Mouse (Mus musculus): ENCODE results near the gene Tuba3b. TPM values are rescaled to one million over a fixed set of nuclear protein-coding genes. Genes with fewer than 3 reads are reported as not detected.

The Tuba3b gene
- polyA plus RNA-seq, 1 experiment from 2014 or later: not detected

DNA sequence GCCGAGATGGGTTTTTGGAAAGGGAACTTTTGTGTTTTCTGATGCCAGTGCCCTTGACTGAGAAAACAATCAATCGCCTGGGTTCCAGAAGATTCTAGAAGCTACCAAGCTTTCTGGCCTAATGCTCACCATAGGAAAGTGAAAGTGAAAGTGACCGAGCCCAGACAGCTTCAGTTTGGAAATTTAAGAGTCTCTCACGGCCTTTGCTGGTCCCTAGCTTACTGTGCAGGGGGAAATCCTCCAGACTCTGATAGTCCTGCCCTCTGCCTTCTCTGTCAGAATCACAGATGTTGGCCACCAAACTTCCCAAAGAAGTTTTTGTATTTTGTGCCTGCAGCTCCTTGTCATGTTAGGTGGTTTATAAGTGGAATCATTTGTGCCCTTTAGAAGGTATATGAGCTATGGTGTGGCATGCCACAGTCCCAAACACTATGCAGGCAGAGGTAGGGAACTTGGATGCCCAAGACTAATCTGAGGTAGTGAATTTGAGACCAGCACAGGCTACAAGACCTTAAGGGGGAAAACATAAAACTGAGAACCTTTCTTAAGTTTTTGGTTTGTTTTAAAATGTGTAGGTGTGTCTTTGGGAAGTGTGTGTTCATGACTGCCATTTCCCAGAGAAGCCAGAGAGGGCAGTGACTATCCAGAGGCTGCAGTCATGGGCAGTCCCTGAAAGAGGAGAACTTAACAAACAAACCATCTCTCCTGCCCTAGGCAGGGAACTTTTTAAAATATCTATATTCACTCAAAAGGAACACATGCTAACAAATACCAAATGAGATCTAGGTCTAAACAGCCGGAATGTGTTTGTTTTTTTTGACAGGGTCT, 1.1 kb downstream of the Tuba3b start:
- WGBS: 90% methylated on average over 5 of the region's 5 CpGs
- no peak for ATAC-seq (ENCODE audit: low read depth)
- no peak overlapping the region for H3K4me3 ChIP-seq (ENCODE audit: low read depth, low read length)
- H3K27me3 ChIP-seq (ENCODE audit: control insufficient read depth, insufficient read depth, low read length): no peaks in the 10 kb centered on the region
- no peaks in the 10 kb centered on the region for H3K4me1 ChIP-seq (ENCODE audit: control insufficient read depth, insufficient read depth, low read length)
- H3K4me2 ChIP-seq (ENCODE audit: low read depth, low read length): no peak overlapping the region
- no peaks in the 10 kb centered on the region for H3K36me3 ChIP-seq (ENCODE audit: control insufficient read depth, insufficient read depth, low read length)
- H3K27ac ChIP-seq (ENCODE audit: low read depth, low read length): no peak overlapping the region
- H3K9ac ChIP-seq (replicated peaks; ENCODE audit: low read depth, low read length): no peak overlapping the region
- no peaks in the 10 kb centered on the region for H3K9me3 ChIP-seq (ENCODE audit: control insufficient read depth, low read length)

DNA sequence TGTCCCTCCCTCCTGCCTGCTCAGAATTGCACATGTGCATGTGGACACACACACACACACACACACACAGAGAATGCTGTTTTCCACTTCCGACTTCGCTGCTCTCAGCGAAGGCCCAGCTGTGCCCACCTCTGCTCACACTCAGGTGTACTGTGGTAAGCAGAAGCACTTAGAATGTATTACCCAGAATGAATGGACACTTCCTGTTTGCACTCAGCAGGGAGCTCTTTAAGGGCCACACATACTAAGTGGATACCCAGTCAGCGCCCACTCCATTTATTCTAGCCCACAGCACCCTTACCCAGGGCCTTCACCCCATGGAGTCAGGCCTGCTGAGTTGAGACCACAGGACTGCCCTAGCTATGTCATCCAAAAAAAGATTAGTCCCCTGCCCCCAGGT, 7.6 kb downstream of the Tuba3b start:
- Histone ChIP-seq H3K9ac (replicated peaks; ENCODE audit: low read depth, low read length) (no peak overlapping the region), H3K27me3 (ENCODE audit: control insufficient read depth, insufficient read depth, low read length) (no peaks in the 10 kb centered on the region), H3K27ac (ENCODE audit: low read depth, low read length) (no peak overlapping the region), H3K9me3 (ENCODE audit: control insufficient read depth, low read length) (no peaks in the 10 kb centered on the region), H3K36me3 (ENCODE audit: control insufficient read depth, insufficient read depth, low read length) (no peaks in the 10 kb centered on the region), H3K4me1 (ENCODE audit: control insufficient read depth, insufficient read depth, low read length) (no peaks in the 10 kb centered on the region), H3K4me3 (ENCODE audit: low read depth, low read length) (no peak overlapping the region), H3K4me2 (ENCODE audit: low read depth, low read length) (no peak overlapping the region)
- WGBS: 86% methylated on average over 4 of the region's 4 CpGs
- ATAC-seq (ENCODE audit: low read depth): no peak

DNA sequence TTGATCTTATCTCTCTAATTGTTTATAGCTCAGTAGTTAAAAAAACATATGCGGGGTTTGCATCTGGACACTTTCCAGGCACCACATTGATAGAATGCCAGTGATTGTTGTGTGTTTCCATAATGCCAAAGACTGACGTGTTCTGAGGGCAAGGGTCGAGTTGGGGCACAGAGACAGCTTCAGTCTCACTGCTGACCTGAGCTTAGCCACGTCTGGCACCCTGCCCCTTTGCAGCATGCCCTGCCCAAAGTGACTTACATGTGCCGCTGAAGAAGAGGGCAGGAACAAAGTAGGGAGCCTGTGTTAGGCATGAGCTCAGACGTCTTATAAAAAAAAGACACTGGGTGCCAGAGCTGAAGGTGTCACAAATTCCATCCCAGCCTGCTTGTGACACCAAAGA, 14.7 kb downstream of the Tuba3b start:
- H3K4me2 ChIP-seq (ENCODE audit: low read depth, low read length): no peak overlapping the region
- no peaks in the 10 kb centered on the region for H3K27me3 ChIP-seq (ENCODE audit: control insufficient read depth, insufficient read depth, low read length)
- no peak for ATAC-seq (ENCODE audit: low read depth)
- WGBS: 57% methylated on average over 6 of the region's 6 CpGs
- H3K4me3 ChIP-seq (ENCODE audit: low read depth, low read length): no peak overlapping the region
- H3K9ac ChIP-seq (replicated peaks; ENCODE audit: low read depth, low read length): no peak overlapping the region
- H3K27ac ChIP-seq (ENCODE audit: low read depth, low read length): no peak overlapping the region
- H3K4me1 ChIP-seq (ENCODE audit: control insufficient read depth, insufficient read depth, low read length): no peaks in the 10 kb centered on the region
- no peaks in the 10 kb centered on the region for H3K36me3 ChIP-seq (ENCODE audit: control insufficient read depth, insufficient read depth, low read length)
- H3K9me3 ChIP-seq (ENCODE audit: control insufficient read depth, low read length): no peaks in the 10 kb centered on the region

DNA sequence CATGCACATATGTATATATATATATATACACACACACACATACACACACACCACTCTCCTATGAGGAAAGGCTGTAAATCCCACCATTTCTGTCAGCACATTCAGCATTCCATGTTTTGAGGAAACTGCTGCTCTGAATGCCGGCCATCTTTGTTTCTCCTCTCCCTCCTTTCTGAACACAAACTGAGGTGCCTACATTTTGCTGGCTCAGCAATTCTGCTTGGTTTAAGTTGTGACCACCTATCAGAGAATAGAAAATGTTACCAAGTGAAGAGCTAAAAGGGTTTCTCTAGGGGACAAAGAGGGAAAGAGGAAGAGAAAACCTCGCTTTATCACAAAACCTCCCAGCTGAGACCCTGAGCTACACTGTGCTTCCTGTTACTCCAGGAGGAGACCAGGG, 18.9 kb downstream of the Tuba3b start:
- WGBS: 82% methylated on average over 2 of the region's 2 CpGs
- no peak for ATAC-seq (ENCODE audit: low read depth)
- Histone ChIP-seq H3K36me3 (ENCODE audit: control insufficient read depth, insufficient read depth, low read length) (no peaks in the 10 kb centered on the region), H3K4me3 (ENCODE audit: low read depth, low read length) (no peak overlapping the region), H3K9me3 (ENCODE audit: control insufficient read depth, low read length) (no peaks in the 10 kb centered on the region), H3K27me3 (ENCODE audit: control insufficient read depth, insufficient read depth, low read length) (no peaks in the 10 kb centered on the region), H3K9ac (replicated peaks; ENCODE audit: low read depth, low read length) (no peak overlapping the region), H3K27ac (ENCODE audit: low read depth, low read length) (no peak overlapping the region), H3K4me2 (ENCODE audit: low read depth, low read length) (no peak overlapping the region), H3K4me1 (ENCODE audit: control insufficient read depth, insufficient read depth, low read length) (no peaks in the 10 kb centered on the region)

- no peak overlapping the region for H3K9ac ChIP-seq (replicated peaks; ENCODE audit: low read depth, low read length)
- no peak overlapping the region for H3K4me3 ChIP-seq (ENCODE audit: low read depth, low read length)
- 76% methylated on average over 4 of the region's 4 CpGs for whole genome bisulfite sequencing
- H3K27ac ChIP-seq (ENCODE audit: low read depth, low read length): no peak overlapping the region
- no peak overlapping the region for H3K4me2 ChIP-seq (ENCODE audit: low read depth, low read length)
- ATAC-seq (ENCODE audit: low read depth): no peak
- no peaks in the 10 kb centered on the region for H3K36me3 ChIP-seq (ENCODE audit: control insufficient read depth, insufficient read depth, low read length)
- no peaks in the 10 kb centered on the region for H3K4me1 ChIP-seq (ENCODE audit: control insufficient read depth, insufficient read depth, low read length)
- H3K27me3 ChIP-seq (ENCODE audit: control insufficient read depth, insufficient read depth, low read length): no peaks in the 10 kb centered on the region
- H3K9me3 ChIP-seq (ENCODE audit: control insufficient read depth, low read length): no peaks in the 10 kb centered on the region
Measured at GRCm38 (mm10) chr6:145636682-145637081, 21.1 kb downstream of the Tuba3b start.

- ATAC-seq (ENCODE audit: low read depth): no peak
- 71% methylated on average over 6 of the region's 6 CpGs for WGBS
Measured at GRCm38 (mm10) chr6:145638248-145638647, 22.7 kb downstream of the Tuba3b start.

DNA sequence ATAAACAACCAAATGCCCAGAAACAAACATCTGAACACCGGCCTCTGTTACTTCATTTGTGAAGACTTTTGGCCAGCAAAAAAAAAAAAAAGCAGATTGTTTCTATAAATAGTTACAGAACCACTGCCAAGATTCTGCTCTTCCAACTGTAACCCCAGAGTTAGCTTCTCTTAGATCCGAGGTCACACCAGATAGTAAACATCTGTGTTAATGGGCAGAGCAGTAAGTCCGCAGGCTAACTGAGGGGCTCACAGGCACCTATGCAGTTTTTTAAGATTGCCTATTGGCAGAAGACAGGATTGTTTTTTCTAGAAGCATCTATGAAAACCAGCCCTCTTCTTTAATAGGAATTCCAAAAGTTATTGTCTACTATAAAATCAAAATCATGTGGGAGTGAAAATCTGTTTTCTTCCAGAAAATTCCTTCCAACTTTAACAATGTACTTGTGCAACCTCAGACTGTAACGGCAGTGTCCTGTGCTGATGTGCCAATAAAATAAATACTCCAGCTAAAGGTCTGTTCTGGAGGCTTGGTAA, 25.5 kb downstream of the Tuba3b start:
- 88% methylated on average over 4 of the region's 4 CpGs for WGBS
- ATAC-seq (ENCODE audit: low read depth): no peak
- Histone ChIP-seq H3K9me3 (ENCODE audit: control insufficient read depth, low read length) (no peaks in the 10 kb centered on the region), H3K36me3 (ENCODE audit: control insufficient read depth, insufficient read depth, low read length) (no peaks in the 10 kb centered on the region), H3K4me1 (ENCODE audit: control insufficient read depth, insufficient read depth, low read length) (no peaks in the 10 kb centered on the region), H3K4me3 (ENCODE audit: low read depth, low read length) (no peak overlapping the region), H3K9ac (replicated peaks; ENCODE audit: low read depth, low read length) (no peak overlapping the region), H3K27ac (ENCODE audit: low read depth, low read length) (no peak overlapping the region), H3K27me3 (ENCODE audit: control insufficient read depth, insufficient read depth, low read length) (no peaks in the 10 kb centered on the region), H3K4me2 (ENCODE audit: low read depth, low read length) (no peak overlapping the region)

More at GRCm38 (mm10) chr6:145638248-145638647, 22.7 kb downstream of the Tuba3b start:
- no peaks in the 10 kb centered on the region for H3K4me1 ChIP-seq (ENCODE audit: control insufficient read depth, insufficient read depth, low read length)
- H3K9me3 ChIP-seq (ENCODE audit: control insufficient read depth, low read length): no peaks in the 10 kb centered on the region
- H3K4me2 ChIP-seq (ENCODE audit: low read depth, low read length): no peak overlapping the region
- no peak overlapping the region for H3K9ac ChIP-seq (replicated peaks; ENCODE audit: low read depth, low read length)
- H3K36me3 ChIP-seq (ENCODE audit: control insufficient read depth, insufficient read depth, low read length): no peaks in the 10 kb centered on the region
- H3K27me3 ChIP-seq (ENCODE audit: control insufficient read depth, insufficient read depth, low read length): no peaks in the 10 kb centered on the region
- no peak overlapping the region for H3K4me3 ChIP-seq (ENCODE audit: low read depth, low read length)
- H3K27ac ChIP-seq (ENCODE audit: low read depth, low read length): no peak overlapping the region

DNA sequence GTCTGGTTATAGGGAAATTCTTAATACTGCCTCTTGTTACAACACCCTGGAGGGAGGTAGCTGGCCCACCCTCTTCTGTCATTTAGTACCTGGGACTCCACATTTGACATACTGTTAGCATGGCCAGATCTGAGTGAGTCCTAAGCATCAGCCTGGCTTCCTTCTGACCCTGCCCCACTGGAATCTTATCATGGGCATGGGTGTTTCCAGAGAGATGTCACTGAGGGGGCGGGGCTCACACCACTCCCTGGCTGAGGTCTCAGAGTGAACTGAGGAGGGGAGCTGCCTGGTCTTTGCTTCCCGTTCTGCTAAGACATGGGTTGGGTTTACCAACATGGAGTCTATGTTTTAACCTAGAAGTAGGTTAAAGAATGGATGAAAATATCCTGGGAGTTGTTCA, 36.4 kb downstream of the Tuba3b start:
- no peaks in the 10 kb centered on the region for H3K27me3 ChIP-seq (ENCODE audit: control insufficient read depth, insufficient read depth, low read length)
- no peak overlapping the region for H3K4me3 ChIP-seq (ENCODE audit: low read depth, low read length)
- no peaks in the 10 kb centered on the region for H3K36me3 ChIP-seq (ENCODE audit: control insufficient read depth, insufficient read depth, low read length)
- 94% methylated on average over 2 of the region's 2 CpGs for WGBS
- no peak overlapping the region for H3K4me2 ChIP-seq (ENCODE audit: low read depth, low read length)
- no peak overlapping the region for H3K27ac ChIP-seq (ENCODE audit: low read depth, low read length)
- no peaks in the 10 kb centered on the region for H3K4me1 ChIP-seq (ENCODE audit: control insufficient read depth, insufficient read depth, low read length)
- no peak for ATAC-seq (ENCODE audit: low read depth)
- H3K9me3 ChIP-seq (ENCODE audit: control insufficient read depth, low read length): no peaks in the 10 kb centered on the region
- H3K9ac ChIP-seq (replicated peaks; ENCODE audit: low read depth, low read length): no peak overlapping the region

- Histone ChIP-seq H3K27ac (ENCODE audit: low read depth, low read length) (no peak overlapping the region), H3K36me3 (ENCODE audit: control insufficient read depth, insufficient read depth, low read length) (no peaks in the 10 kb centered on the region), H3K4me1 (ENCODE audit: control insufficient read depth, insufficient read depth, low read length) (no peaks in the 10 kb centered on the region), H3K4me2 (ENCODE audit: low read depth, low read length) (no peak overlapping the region), H3K27me3 (ENCODE audit: control insufficient read depth, insufficient read depth, low read length) (no peaks in the 10 kb centered on the region), H3K9me3 (ENCODE audit: control insufficient read depth, low read length) (no peaks in the 10 kb centered on the region), H3K9ac (replicated peaks; ENCODE audit: low read depth, low read length) (no peak overlapping the region), H3K4me3 (ENCODE audit: low read depth, low read length) (no peak overlapping the region)
- 83% methylated on average over 5 of the region's 5 CpGs for WGBS
- ATAC-seq (ENCODE audit: low read depth): no peak
Measured at GRCm38 (mm10) chr6:145652986-145653385, 37.4 kb downstream of the Tuba3b start.
